Mouse (Mus musculus) G1E-ER4 (cell line): ENCODE results near the gene Pafah2. TPM values are rescaled to one million over a fixed set of nuclear protein-coding genes. Genes with fewer than 3 reads are reported as not detected.

ENCODE experiments used
- GATA1 ChIP-seq: IDR thresholded peaks from one replicate; pipeline ENCODE4 v1.8.0; 2012; ENCODE audit warnings: low read length, inconsistent platforms
- polyA plus RNA-seq: library from polyadenylated mRNA; stranded (reverse); fragments of >175 nt; gene quantifications from 2 replicates; pipeline ENCODE4 v1.2.3, GENCODE M21; 2012

The Pafah2 gene
- polyA plus RNA-seq, 1 experiment: 28.3 TPM

DNA sequence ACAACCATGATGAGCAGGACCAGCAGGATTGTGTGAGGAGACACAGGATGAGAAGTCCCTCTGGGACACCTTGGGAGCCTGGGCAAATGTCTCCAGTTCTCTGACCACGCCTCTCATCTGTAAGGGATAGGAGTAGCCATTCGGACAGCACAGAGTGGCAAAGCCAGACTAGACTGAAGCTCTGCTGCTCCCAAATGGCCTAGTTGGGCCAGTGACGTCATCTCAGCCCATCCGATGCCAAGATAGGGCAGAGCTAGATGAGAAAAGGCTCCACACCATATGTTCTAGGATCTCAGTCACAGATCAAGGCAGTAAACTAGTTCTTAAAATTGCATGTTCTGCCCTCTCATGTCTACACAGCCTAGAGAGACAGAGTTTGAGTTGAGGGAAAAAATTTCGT is 62.7 kb downstream of the Pafah2 start:
- TF ChIP-seq GATA1: no peak

DNA sequence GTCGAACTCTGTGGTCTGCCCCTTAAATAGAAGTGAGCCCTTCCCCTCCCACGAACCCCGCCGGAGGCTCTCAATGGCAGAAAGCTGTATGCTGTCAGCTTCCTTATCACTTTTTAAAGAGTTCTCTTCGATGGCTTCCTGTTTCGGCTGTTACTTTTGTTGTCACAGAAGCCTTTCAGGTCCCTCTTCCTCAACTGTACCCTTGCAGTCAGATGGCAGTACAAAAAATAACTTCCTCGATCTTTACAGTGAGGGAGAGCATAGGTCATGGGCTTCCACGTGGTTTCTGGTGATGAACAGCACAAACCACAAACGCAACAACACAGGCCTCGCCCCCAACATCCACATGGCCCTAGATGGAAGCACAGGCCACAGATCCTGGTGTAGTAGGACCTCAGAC is 64.2 kb downstream of the Pafah2 start:
- TF ChIP-seq GATA1: no peak

DNA sequence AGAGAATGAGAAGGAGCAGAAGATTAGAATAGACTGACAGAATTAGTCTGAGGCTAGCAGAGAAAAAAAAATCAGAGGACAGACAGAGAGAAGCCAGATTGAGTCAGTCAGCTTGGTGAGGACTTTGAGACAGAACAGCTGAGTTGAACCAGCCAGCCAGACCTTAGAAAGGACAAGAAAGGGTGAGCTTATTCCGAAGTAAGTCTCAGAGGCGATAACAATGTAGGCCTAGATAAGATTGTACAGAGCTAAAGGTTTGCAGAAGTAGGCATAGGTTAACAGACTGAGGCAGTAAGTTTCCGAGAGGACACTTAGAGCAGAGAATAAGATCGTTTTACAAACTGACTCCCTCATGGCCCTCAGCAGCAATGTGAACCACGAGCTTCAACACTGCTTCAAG is 65.1 kb downstream of the Pafah2 start:
- no peak for TF ChIP-seq GATA1

DNA sequence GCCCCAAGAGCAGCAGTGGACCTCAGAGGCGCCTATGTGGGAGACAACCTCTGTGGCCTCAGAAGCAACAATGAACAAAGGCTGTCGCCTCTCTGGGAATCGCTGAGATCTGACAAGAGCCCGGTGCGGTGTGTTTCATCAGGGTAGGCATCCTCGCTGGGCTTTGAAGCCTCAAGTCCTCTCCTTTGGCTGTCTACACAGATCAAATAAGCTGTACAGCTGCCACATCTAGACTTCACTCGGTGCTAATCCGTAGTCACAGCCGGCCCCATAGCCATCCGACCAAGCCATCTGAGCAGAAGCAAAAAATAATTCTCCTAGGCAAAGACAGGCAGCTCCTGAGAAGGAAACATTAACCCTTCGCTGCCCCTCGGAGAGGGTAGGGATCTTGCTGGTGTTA is 69.7 kb downstream of the Pafah2 start:
- TF ChIP-seq GATA1: no peak

DNA sequence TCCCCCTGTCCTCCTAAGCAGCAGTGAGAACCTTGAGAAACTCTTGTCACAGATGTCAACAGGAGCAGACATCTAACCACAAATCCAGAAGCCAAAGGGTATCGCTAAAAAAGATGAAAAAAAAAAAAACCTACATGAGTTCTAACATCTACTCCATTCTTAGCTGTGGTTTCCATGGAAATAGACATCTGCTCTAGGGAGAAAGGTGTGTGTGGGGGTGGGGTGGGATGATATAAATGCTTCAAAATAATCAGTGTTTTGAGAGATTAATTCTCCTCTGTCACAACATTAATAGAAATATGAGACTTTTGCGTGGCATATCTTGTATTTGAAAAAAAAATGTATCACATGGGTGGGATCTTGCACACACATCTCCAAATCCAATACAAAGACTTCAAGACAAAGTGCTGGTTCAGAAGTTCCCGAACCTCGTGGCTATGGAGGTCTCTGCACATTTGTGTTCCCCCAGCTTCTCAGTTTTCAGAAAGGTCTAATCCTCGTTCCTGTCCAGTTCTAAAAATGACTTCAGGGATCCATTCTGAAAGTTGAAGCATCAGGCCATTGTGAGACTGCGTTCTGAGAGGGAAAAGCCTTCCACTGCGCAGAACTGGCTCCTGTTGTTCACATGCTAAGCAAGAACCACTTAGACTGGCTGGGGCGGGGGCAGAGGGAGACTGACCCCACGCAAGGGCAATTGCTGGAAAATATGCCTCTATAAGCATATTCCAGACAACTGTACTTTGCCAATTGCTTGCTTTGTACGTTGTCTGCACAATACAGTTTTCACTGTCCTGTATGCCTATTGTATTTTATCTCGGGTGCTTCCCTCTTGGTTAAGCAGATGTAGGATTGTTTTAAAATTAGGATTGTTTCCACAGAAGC is 70.5 kb downstream of the Pafah2 start:
- TF ChIP-seq GATA1: no peak

DNA sequence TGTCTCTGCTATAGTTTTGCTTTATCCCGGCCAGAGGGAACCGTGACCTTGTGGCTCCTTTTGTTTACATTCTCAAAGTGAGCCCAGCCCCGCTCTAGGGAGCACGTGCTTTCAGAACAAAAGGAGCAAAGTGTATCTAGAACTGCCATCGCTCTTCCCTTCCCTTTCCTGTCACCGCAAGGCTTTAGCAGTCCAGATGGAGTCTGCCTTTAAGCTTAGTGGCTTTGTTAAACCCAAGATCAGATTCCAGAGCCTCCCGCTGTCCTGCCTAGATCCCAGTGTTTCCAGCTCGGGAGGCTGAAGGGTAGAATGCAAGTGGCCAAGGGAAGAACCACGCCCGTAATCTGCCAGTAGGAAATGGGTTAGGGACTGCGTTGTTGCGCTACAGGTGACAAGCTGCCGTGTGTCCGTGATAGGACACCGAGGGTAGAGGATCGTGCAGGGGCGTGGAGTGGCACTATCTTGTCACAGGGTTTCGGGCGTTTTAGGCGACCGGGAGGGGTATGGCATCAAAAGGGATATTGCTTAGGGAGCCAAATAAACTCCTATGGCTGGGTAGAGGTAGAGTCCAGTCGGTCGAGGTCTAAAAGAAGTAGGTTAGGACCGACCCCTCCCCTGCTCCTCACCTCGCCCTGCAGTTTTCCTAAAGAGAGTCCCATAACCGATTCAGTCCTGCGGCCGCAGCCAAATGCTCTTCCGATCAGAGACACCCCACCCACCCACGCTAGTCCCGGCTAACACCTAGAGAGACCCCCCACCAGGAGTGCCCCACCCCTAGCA is 71.5 kb downstream of the Pafah2 start:
- no peak for TF ChIP-seq GATA1

DNA sequence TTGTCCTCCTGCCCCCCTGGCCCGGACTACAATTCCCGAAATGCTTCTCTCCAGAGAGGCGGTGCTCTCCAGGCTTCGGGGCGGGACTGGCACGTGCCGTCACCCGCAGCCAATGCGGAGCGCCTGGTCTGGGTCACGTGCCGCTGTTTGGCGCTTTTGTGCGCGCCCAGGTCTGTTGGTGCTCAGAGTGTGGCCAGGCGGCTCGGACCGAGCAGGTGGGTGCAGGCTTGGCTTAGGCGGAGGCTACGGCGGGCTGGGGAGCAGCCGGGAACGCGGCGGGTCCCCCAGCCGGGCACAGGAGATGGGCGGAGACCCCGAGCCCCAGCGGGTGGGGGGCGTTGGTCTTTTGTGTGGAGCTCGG is 72.1 kb downstream of the Pafah2 start, which contains the start of gene Stmn1:
Stmn1 (plus strand) TSS at position 106 of the 361 bp plus-strand sequence.
- TF ChIP-seq GATA1: no peak

DNA sequence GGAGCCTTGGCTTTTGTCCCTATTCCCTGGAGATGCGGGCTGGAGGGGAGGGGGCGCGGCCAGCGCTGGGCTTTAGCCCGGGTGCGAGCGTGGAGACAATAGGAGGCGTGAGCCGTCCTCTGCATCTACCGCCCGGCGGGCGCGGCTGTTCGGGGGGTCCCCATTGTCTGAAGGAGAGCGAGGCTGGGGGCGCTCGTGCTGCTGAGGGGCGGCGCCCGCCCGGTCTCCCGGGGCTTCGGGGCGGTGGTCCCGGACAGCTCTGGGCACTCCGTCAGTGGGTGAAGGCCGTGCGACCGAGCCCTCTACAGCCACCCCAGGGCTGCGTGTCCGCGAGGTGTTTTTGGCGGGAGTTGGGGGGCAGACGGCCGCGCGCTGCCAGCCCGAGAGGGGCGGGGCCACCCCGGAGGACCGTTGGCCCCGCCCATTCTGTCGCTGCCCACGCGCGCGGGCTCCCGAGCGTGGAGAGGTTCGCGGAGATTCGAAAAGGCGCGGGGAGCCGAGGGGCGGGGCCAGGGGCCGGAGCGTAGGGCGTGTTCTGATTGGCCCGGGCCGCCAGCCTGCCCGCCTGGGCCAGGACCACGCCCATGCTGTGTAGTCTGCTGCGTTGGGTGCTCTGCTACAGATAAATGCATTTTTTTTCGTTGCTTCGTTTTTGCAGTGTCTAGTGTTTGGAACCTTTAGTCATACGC is 72.6 kb downstream of the Pafah2 start:
- TF ChIP-seq GATA1: no peak

DNA sequence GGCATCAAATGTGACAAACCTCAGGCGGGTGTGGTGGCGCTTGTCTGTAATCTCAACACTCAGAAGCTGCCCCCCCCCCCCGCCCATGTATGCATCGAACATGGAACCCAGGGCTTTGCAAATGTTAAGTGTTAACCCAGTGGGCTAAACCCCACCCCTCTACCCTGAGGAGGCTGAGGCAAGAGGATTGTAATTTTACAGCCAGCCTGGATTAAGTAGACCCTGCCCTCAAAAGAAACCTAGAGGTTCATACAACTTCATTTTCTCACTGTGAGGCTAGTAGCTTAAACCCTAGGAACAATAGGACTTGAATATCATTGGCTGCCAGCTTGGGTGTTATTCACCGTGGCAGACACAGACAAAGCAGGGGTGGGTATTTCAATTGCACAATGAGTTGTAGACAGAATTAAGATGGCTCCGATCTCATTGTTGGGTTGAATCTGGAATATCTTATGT is 73.2 kb downstream of the Pafah2 start:
- TF ChIP-seq GATA1: no peak

DNA sequence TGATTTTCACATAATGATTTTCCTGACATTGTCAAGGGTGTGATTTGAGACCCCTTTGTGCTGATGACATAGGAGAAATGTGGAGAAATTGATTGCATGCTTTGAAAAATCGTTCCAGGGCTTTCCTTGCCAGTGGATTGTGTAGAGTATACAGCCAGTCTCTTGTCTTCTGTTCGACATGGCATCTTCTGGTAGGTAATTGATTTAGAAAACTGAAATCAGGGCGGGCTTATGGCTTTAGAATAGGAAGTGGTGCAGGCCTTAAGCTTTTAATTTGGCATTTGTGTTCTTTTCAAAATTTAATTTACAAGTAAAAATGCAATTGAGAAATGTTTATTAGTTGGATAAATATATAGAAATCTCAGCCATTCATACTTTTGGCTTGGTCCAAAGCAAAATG is 73.9 kb downstream of the Pafah2 start:
- no peak for TF ChIP-seq GATA1

DNA sequence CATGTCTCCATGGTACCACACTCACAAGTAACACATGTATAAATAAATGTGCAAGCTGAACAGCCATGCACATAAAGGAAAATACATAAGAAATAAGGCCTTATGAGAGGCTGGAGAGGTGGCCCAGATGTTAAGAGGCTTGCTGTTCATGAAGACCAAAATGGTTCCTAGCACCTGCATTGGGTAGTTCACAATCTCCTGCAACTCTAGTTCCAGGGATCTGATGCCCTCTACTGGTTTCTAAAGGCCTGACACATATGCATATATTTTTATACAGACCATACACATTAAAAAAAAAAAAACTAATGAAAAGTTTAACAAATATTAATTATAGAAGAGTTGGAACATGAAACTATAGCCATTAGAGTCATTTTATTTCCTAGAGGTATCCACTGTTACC is 75.3 kb downstream of the Pafah2 start:
- TF ChIP-seq GATA1: no peak

DNA sequence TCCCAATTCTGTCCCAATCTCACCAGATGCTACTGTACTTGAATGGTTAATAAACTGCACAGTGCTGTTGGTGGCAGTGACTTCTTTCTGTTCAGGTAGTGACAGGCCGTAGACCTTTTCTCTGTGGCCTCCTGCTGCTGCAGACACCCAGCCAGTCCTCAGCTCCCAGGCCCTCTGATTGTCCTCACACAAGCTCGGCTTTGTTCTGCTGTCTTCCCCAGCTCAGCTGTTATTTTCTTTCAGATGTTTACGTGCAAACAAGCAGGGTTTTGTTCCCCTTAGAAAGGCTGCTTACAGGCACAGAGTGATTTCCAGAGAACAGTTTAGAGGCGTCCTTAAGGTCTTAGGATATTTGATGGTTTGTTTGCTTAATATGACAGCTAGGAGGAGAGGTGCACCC is 77.6 kb downstream of the Pafah2 start:
- TF ChIP-seq GATA1: no peak

DNA sequence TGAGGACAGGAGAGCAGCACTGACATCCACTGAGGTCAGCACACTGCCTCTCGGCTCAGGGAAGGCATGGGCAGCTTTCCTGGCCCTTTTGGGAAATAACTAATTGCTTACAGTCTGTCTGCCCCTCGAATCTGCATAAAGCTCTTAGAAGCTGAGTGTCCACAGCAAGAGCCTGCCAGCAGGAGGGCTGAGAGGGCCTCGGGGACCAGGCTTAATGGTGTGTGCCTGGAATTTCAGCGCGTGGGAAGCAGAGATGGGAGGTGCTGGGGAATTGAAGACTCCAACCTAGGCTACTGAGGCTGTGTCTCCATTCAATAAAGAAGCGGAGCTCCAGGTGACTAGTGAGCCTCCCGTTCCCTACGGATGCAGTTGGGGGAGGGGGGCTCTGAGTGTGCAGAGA is 78.1 kb downstream of the Pafah2 start:
- TF ChIP-seq GATA1: no peak

DNA sequence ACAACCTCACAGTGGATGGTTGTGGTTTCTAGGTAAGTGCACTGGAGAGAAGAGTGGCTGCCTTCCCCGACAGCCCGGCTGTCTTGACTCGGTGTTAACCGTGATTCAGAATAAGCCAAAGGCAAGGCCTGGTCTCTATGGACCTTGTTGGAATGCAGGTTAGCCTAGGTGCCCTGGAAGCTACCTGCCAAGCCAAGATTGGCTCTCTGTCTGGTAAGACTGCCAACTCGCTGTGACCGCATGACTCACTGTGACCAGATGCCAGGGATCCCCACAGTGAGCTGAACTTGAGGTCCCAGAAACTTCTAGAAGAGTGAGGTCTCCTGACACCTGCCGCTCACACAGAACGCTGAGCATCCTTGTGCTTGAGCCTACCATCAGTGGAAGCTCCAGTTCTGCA is 80.8 kb downstream of the Pafah2 start:
- TF ChIP-seq GATA1: no peak

Other genes with a start within 250 kb of the Pafah2 start
- gene Cep85, start 209.2 kb upstream of the Pafah2 start, polyA plus RNA-seq: 35.7 and 85.6 TPM in 2 replicates
- not detected in 2 replicates for gene Gm7534, start 193.3 kb upstream of the Pafah2 start, polyA plus RNA-seq
- gene Catsper4, start 168.9 kb upstream of the Pafah2 start, polyA plus RNA-seq: not detected in 2 replicates
- not detected in 2 replicates for gene Cnksr1, start 157.9 kb upstream of the Pafah2 start, polyA plus RNA-seq
- gene E130218I03Rik, start 152.7 kb upstream of the Pafah2 start, polyA plus RNA-seq: 0.05 TPM in 1 of 2 replicates, not detected in the other
- gene Zfp593, start 150.7 kb upstream of the Pafah2 start, polyA plus RNA-seq: 58.7 and 64.4 TPM in 2 replicates
- not detected in 2 replicates for gene Gm30191, start 149.4 kb upstream of the Pafah2 start, polyA plus RNA-seq
- not detected in 2 replicates for gene Grrp1, start 142.2 kb upstream of the Pafah2 start, polyA plus RNA-seq
- gene Pdik1l, start 108.4 kb upstream of the Pafah2 start, polyA plus RNA-seq: 4.3 and 4.6 TPM in 2 replicates
- gene Trim63, start 81.2 kb upstream of the Pafah2 start, polyA plus RNA-seq: not detected in 2 replicates
- 0.25 and 0.57 TPM in 2 replicates for gene Slc30a2, start 53.1 kb upstream of the Pafah2 start, polyA plus RNA-seq
- gene Extl1, start 12.5 kb upstream of the Pafah2 start, polyA plus RNA-seq: not detected in 2 replicates
- gene Stmn1, start 72.0 kb downstream of the Pafah2 start, polyA plus RNA-seq: 44.5 and 202 TPM in 2 replicates
- 4.1 and 4.3 TPM in 2 replicates for gene Paqr7, start 100.4 kb downstream of the Pafah2 start, polyA plus RNA-seq
- 10.0 and 13.9 TPM in 2 replicates for gene Aunip, start 114.7 kb downstream of the Pafah2 start, polyA plus RNA-seq
- gene Mtfr1l, start 139.1 kb downstream of the Pafah2 start, polyA plus RNA-seq: 55.5 and 69.1 TPM in 2 replicates
- not detected in 2 replicates for gene Selenon, start 155.8 kb downstream of the Pafah2 start, polyA plus RNA-seq